Mouse (Mus musculus): Measurements from ENCODE around the gene Ppp2r2d.

Gene Ppp2r2d

GRCm38 (mm10) chr7:138856670-138857069 is 10.8 kb downstream of the Ppp2r2d start:
- in situ Hi-C loops (cut with MboI, MseI), result no loop called here

GRCm38 (mm10) chr7:138863950-138864572 is 18.2 kb downstream of the Ppp2r2d start:
- in situ Hi-C loops (cut with MboI, MseI), result no loop called here

- in situ Hi-C loops (cut with MboI, MseI), result no loop called here
Observed at GRCm38 (mm10) chr7:138864776-138865175, 18.9 kb downstream of the Ppp2r2d start.

GRCm38 (mm10) chr7:138867286-138867685 is 21.4 kb downstream of the Ppp2r2d start:
- in situ Hi-C loops (cut with MboI, MseI), result no loop called here

GRCm38 (mm10) chr7:138868316-138868715 is 22.4 kb downstream of the Ppp2r2d start:
- in situ Hi-C loops (cut with MboI, MseI), result no loop called here

- in situ Hi-C loops (cut with MboI, MseI), result no loop called here
Observed at GRCm38 (mm10) chr7:138872956-138873355, 27.1 kb downstream of the Ppp2r2d start.

- in situ Hi-C loops (cut with MboI, MseI), result no loop called here
Observed at GRCm38 (mm10) chr7:138875031-138875430, 29.2 kb downstream of the Ppp2r2d start.

GRCm38 (mm10) chr7:138883724-138884123 is 37.8 kb downstream of the Ppp2r2d start:
- in situ Hi-C loops (cut with MboI, MseI), result no loop called here

GRCm38 (mm10) chr7:138885365-138886289 is 39.7 kb downstream of the Ppp2r2d start:
- in situ Hi-C loops (cut with MboI, MseI), result no loop called here

GRCm38 (mm10) chr7:138898122-138898521 is 52.2 kb downstream of the Ppp2r2d start:
- in situ Hi-C loops (cut with MboI, MseI), result no loop called here

- in situ Hi-C loops (cut with MboI, MseI), result no loop called here
Observed at GRCm38 (mm10) chr7:138898743-138899142, 52.9 kb downstream of the Ppp2r2d start.

GRCm38 (mm10) chr7:138903886-138904435 is 58.1 kb downstream of the Ppp2r2d start:
- in situ Hi-C loops (cut with MboI, MseI), result no loop called here

GRCm38 (mm10) chr7:138906441-138906840 is 60.6 kb downstream of the Ppp2r2d start:
- in situ Hi-C loops (cut with MboI, MseI), result no loop called here

- in situ Hi-C loops (cut with MboI, MseI), result no loop called here
Observed at GRCm38 (mm10) chr7:138907043-138907442, 61.2 kb downstream of the Ppp2r2d start.

- in situ Hi-C loops (cut with MboI, MseI), result no loop called here
Observed at GRCm38 (mm10) chr7:138907976-138908375, 62.1 kb downstream of the Ppp2r2d start.

- in situ Hi-C loops (cut with MboI, MseI), result no loop called here
Observed at GRCm38 (mm10) chr7:138908768-138909276, 62.9 kb downstream of the Ppp2r2d start.

GRCm38 (mm10) chr7:138909277-138910192 is 63.7 kb downstream of the Ppp2r2d start, which contains the start of gene Bnip3:
TSS of gene Bnip3 (minus strand) at chr7:138909519.
- in situ Hi-C loops (cut with MboI, MseI), result loop anchor here (5.0 kb wide), 1 partner anchor 62 kb away; the partner anchor contains the start of genes Mapk1ip1 and Ppp2r2d

GRCm38 (mm10) chr7:138910193-138910562 is 64.3 kb downstream of the Ppp2r2d start:
- in situ Hi-C loops (cut with MboI, MseI), result loop anchor here (5.0 kb wide), 1 partner anchor 63 kb away; the partner anchor contains the start of genes Mapk1ip1 and Ppp2r2d

GRCm38 (mm10) chr7:138913616-138914015 is 67.7 kb downstream of the Ppp2r2d start:
- in situ Hi-C loops (cut with MboI, MseI), result loop anchor here (5.0 kb wide), 1 partner anchor 66 kb away; the partner anchor contains the start of genes Mapk1ip1 and Ppp2r2d

GRCm38 (mm10) chr7:138919156-138919944 is 73.5 kb downstream of the Ppp2r2d start:
- in situ Hi-C loops (cut with MboI, MseI), result no loop called here
